Mouse (Mus musculus) CH12F3 (cell line): ENCODE measurements around the gene 6030408B16Rik.

Experiments
- in situ Hi-C: fragments of 300-500 bp; cut with MboI; formaldehyde crosslinking; loops from 2 replicates; pipeline ENCODE4 v1.14.3; 2020; ENCODE audit warnings: low sequenced_read_pairs

6030408B16Rik gene

DNA sequence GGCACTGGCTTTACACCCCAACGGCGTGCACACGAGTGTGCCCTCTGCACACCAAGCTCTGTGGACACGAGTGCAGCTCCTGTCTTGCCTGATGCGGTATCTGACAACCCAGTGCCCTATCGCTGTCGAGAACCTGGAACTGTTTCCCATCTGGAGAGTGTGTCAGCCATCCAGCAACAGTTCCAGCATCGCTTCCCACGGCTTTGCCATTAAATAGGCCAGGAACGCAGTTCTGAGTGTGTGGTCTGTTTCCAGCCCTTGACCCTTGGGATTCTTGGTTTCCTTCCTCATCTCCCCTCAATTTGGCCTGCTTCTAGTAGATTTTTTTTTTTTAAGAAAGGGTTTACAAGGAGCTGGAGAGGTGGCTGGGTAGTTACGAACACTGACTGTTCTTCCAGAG, 3.1 kb downstream of the 6030408B16Rik start:
- in situ Hi-C loops, result no loop called here

DNA sequence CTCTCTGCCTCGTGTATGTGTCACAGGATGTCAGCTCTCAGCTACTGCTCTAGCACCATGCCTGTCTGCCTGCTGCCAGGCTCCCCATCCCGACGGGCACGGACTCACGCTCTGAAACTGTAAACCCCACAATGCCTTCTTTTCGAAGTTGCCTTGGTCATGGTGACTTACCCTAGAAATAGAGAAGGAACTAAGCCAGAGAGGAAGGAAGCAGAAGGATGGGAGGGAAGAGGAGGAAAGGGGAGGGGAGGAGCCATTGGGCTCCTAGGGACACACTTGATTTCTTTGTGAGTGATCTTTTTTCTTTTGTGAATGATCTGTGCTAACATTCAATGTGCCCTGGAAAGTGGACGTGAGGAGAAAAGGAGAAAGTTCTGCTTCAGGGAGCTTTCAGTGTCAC, 5.0 kb downstream of the 6030408B16Rik start:
- in situ Hi-C loops, result no loop called here

GRCm38 (mm10) chr15:101298550-101298949, 5.5 kb downstream of the 6030408B16Rik start:
- in situ Hi-C loops, result no loop called here

- in situ Hi-C loops, result no loop called here
Observed at GRCm38 (mm10) chr15:101299480-101299960, 6.5 kb downstream of the 6030408B16Rik start.

DNA sequence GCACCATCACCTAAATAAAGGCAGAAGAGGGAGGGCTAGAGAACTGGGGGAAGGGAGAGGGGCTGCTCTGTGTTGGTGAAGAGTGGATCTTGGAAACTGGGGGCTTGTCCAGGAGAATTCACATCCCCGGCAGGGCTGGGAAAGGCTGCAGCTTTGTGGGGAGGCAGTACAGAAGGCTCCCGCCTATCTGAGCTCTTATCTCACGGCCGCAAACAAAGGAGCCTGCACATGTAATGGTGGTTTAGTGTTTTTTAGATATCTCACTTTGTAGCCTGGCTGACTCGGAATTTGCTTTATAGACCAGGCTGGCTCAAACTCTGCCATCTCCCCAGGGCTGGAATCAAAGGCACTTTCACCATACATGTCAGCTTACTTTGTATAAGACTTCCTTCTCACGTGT, 7.1 kb downstream of the 6030408B16Rik start:
- in situ Hi-C loops, result no loop called here

GRCm38 (mm10) chr15:101302201-101302600, 9.2 kb downstream of the 6030408B16Rik start:
- in situ Hi-C loops, result no loop called here

GRCm38 (mm10) chr15:101303830-101304229, 10.8 kb downstream of the 6030408B16Rik start:
- in situ Hi-C loops, result no loop called here

DNA sequence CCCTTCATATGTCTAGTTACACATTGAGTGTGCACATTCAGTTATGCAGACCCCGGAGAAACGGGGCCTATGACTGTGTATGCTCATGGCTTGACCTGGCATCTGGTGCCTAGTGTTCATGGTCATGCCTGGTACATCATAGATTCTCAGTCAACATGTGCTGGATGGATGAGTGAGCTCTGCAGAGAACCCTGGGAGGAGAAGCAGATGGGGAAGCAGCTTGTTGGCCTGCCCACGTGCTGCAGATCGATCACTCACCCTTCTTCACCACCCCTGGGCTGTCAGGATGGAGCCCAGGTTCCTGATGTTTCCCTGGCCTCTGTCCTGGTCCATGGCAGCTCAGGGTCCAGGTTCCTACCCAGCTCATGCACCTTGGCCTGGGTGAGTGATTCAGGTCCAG, 13.4 kb downstream of the 6030408B16Rik start:
- in situ Hi-C loops, result no loop called here

DNA sequence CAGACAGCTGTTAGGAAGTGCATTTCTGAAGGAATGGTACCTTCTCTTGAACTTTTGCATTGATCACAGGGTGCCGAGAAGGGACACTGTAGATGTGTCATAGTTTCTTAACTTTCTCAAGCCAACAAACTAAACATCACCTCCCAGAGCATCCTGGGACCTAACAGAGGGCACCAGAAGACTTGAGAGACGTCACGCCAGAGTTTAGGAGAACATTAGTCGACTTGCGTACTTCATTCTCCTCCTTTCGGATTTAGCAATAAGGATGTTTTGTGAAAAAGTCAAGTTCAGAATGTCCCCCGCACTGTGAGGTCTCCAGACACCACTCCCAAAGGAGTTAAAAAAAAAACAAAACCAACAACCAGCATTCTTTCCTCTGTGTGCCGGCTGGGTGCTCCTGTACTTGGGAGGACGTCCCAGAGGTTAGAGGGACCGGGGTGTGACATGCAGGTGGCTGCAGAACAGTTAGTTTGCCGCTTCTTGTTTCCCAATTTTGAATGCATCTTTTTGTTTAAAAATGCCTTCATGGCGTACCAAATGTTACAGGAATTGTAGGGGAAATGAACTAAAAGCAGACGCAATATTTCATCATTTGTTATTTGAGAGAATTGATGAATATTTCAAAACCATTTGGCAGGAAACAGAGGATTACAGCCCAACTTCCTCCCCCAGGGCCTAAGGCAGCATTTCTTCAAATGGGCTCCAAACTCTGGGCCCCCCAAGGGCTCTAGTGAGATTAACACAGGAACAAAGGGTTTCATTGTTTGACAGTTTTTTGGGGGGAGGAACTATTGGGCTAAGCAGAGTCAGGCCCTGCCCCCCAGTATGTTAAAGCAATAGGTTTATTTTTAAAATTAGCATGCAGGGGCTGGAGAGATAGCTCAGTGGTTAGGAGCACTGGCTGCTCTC, 15.7 kb downstream of the 6030408B16Rik start:
- in situ Hi-C loops, result no loop called here

DNA sequence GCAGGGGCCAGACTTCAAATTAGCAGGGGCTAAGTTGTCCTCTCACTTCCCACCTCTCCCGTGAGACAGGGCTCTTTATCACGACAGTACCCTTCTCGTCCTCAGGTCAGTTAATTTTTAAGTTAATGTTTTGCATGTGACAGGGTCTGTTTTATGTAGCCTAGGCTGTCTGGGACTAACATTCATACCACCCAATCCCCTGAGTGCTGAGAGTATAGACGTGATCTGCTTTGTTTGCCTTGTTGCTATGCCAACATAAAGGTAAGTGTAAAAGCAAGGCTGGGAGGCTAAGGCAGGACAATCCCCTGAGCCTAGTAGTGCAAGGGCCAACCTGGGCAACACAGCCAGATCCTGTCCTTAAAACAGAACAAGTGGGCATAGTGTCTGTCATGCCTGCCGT, 16.5 kb downstream of the 6030408B16Rik start:
- in situ Hi-C loops, result no loop called here

GRCm38 (mm10) chr15:101311087-101311770, 18.2 kb downstream of the 6030408B16Rik start:
- in situ Hi-C loops, result no loop called here

DNA sequence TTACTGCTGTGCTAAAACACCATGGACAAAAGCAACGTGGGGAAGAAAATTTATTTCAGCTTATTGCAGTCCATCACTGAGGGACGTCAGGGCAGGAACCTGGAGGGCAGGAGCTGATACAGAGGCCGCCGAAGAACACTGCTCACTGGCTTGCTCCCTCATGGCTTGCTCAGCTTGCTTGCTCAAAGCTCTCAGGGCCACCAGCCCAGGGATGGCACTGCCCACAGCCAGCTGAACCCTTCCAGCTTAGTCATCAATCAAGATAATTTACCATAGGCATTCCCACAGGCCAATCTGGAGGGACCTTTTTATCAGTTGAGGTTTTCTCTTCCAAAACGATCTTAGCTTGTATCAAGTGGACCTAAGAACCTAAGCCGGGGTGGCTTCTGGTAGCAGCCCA, 19.0 kb downstream of the 6030408B16Rik start:
- in situ Hi-C loops, result no loop called here

- in situ Hi-C loops, result no loop called here
Observed at GRCm38 (mm10) chr15:101315378-101315777, 22.4 kb downstream of the 6030408B16Rik start.

- in situ Hi-C loops, result no loop called here
Observed at GRCm38 (mm10) chr15:101315832-101316231, 22.8 kb downstream of the 6030408B16Rik start.

DNA sequence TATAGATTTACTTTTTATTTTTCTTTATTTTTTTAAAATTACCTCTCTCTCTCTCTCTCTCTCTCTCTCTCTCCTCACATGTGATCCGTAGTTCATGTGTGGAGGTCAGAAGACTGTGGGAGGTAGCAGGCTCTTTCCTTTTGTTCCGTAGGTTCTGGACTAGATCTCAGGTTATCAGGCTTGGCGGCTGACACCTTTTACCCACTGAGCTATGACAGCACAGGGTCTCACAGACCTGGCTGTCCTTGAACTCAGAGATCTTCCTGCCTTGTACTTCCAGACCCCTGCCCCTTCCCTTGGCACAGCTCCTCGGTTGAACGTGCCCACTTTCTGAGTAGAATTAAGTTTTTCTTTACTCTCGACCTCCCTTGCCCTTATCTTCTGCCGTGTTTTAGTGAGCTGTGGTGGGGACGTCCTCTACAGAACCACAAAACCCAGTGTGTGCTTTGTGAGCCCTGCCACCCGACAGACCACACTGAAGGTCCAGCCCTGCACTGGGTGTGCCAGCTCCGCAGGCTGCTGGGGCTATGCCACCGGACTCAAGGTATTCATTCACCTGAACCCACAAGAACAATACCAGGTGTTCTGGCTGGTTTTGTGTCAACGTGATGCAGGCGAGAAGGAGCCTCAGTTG, 23.4 kb downstream of the 6030408B16Rik start:
- in situ Hi-C loops, result no loop called here

DNA sequence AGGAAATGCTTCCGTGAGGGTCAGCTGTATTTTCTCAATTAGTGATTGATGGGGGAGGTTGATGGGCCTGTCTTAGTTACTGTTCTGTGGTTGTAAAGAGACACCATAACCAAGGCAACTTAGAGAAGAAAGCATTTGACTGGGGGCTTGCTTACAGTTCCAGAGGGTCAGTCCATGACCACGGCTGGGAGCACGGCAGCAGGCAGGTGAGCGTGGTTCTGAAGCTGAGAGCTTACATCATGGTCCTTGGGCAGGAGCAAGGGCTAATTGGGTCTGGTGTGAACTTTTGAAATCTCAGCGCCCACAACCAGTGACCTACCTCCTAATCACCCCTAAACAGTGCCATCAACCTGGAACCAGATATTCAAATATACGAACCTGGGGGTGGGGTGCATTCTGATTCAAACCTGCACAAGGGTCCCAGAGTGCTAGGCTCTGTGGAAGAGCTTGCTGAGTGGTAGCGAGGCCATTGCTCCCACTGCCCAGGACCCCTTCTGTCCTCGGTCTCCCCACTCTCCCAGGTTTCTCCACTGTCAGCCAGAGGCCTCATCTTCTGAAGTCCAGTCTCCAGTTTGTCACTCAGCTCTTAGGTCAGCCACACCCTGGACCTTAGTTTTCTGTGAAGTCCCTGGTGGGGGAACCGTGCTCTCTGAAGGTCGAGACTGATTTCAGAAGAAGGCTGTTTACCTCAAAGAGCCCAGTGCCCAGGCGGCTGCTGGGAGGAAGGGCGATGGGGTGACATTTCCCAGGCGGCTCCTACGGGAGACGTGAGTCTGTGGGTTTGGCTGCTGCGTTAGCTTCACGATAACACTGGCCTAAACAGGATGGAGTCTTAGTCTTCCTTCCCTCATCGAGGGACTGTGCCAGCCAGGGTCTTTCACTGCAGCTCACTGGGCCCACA, 24.2 kb downstream of the 6030408B16Rik start:
- in situ Hi-C loops, result no loop called here

DNA sequence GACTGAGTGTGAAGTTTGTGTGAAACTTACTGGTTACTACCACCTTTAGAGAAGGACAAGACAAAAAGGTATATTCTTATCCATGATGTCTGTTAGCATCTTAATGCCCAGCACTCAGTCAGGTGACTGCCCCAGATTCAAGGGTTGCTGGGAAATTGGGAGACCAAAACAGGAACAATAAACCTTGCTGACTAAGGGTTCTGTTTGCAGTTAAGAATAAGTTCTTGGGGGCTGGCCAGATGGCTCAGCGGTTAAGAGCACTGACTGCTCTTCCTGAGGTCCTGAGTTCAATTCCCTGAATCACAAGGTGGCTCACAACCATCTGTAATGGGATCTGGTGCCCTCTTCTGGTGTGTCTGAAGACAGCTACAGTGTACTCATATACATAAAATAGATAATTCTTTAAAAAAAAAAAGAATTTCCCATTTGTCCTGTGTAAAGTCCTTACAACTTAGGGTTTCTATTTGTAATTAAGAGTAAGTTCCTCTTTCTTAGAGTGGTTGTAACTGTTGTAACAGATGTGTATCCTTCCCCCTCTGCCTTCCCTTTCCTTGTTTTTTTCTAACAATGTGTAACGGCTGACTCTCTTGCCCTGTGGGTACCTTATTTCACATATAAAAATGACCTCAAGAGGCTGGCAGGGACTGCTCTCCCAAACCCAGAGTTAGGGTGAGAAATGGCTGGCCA, 24.9 kb downstream of the 6030408B16Rik start:
- in situ Hi-C loops, result no loop called here

- in situ Hi-C loops, result no loop called here
Observed at GRCm38 (mm10) chr15:101318889-101319765, 26.1 kb downstream of the 6030408B16Rik start.
